Mouse (Mus musculus): ENCODE data around the gene Slc25a24. TPM values are rescaled to one million over a fixed set of nuclear protein-coding genes. Genes with fewer than 3 reads are reported as not detected.

Gene Slc25a24
- polyA plus RNA-seq (2012) = 7.3 and 8.3 TPM in 2 replicates

GRCm38 (mm10) chr3:109122641-109123530 is at the start of gene Slc25a24:
TSS of gene Slc25a24 (plus strand) at chr3:109123149.

GRCm38 (mm10) chr3:109080169-109080568 is 42.8 kb upstream of the Slc25a24 start, which contains the start of gene Slc25a54:
TSS of gene Slc25a54 (plus strand) at chr3:109080469.

Other genes starting within 250 kb of the Slc25a24 start
- gene Fndc7, start 233.1 kb upstream of the Slc25a24 start, polyA plus RNA-seq (2012) = not detected in 2 replicates
- 87.2 and 125 TPM in 2 replicates for gene Prpf38b, start 211.4 kb upstream of the Slc25a24 start, polyA plus RNA-seq (2012)
- 0.19 TPM in 1 of 2 replicates, not detected in the other for gene Henmt1, start 183.3 kb upstream of the Slc25a24 start, polyA plus RNA-seq (2012)
- gene Gm9857, start 182.7 kb upstream of the Slc25a24 start, polyA plus RNA-seq (2012) = not detected in 2 replicates
- gene Fam102b, start 95.5 kb upstream of the Slc25a24 start, polyA plus RNA-seq (2012) = 2.6 and 2.7 TPM in 2 replicates
- not detected in 2 replicates for gene Slc25a54, start 42.7 kb upstream of the Slc25a24 start, polyA plus RNA-seq (2012)
- 18.6 and 19.9 TPM in 2 replicates for gene Vav3, start 217.5 kb downstream of the Slc25a24 start, polyA plus RNA-seq (2012)

Data from megakaryocyte-erythroid progenitor cell, adult 5 weeks (primary cell).